Mouse (Mus musculus) heart, embryonic 16.5 days (tissue): ENCODE results near the gene Ifitm10. TPM values are rescaled to one million over a fixed set of nuclear protein-coding genes. Genes with fewer than 3 reads are reported as not detected.
"Not testable (repeated sequence)": the region's sequence is repeated elsewhere in the genome, so short reads cannot be mapped to it uniquely, and the experiment has no call there.

Experiments
- ATAC-seq: fragments of 200-750 bp; cut with Nextera tagmentation; replicated peaks from 2 replicates; pipeline ENCODE4 v1.8.0; 2017; ENCODE audit warnings: moderate number of reproducible peaks; ENCODE audit not compliant: insufficient read depth, low FRiP score; ENCODE audit errors: extremely low read depth
- H3K27ac ChIP-seq: fragments of 300-500 bp; sonication (generic); 2 replicates; pipeline ENCODE4 v1.5.1; 2014; ENCODE audit warnings: mild to moderate bottlenecking, low read length, control low read depth, moderate library complexity
- H3K27me3 ChIP-seq: fragments of 300-500 bp; sonication (generic); 2 replicates; pipeline ENCODE4 v1.6.1; 2014; ENCODE audit warnings: low read length, mixed read lengths; ENCODE audit not compliant: control insufficient read depth, insufficient read depth
- H3K36me3 ChIP-seq: fragments of 300-500 bp; sonication (generic); 2 replicates; pipeline ENCODE4 v1.6.1; 2014; ENCODE audit not compliant: control insufficient read depth, insufficient read depth
- H3K4me1 ChIP-seq: fragments of 300-500 bp; sonication (generic); 2 replicates; pipeline ENCODE4 v1.6.1; 2014; ENCODE audit warnings: low read length, mixed read lengths; ENCODE audit not compliant: control insufficient read depth, insufficient read depth
- H3K4me2 ChIP-seq: fragments of 300-500 bp; sonication (generic); 2 replicates; pipeline ENCODE4 v1.6.1; 2014; ENCODE audit warnings: low read depth, mild to moderate bottlenecking, control low read depth, low read length
- H3K4me3 ChIP-seq: fragments of 300-500 bp; sonication (generic); 2 replicates; pipeline ENCODE4 v1.5.1; 2014; ENCODE audit warnings: mild to moderate bottlenecking, control low read depth, low read length
- H3K9ac ChIP-seq: fragments of 300-500 bp; sonication (generic); 2 replicates; pipeline ENCODE4 v1.6.1; 2014; ENCODE audit warnings: low read length, control low read depth
- H3K9me3 ChIP-seq: fragments of 300-500 bp; sonication (generic); replicated peaks from 2 replicates; pipeline ENCODE4 v1.6.1; 2016; ENCODE audit warnings: low read length; ENCODE audit not compliant: control insufficient read depth
- WGBS: fragments of 180-500 bp; shearing (Covaris S2); extraction: QIAGEN DNeasy Blood & Tissue Kit; methylation state at CpG from one replicate; pipeline ENCODE4 v1.1.7; 2014; 5-methylcytosine and 5-hydroxymethylcytosine counted together
- polyA plus RNA-seq: library from polyadenylated mRNA; unstranded; fragments of >200 nt; fragmentation: Nextera tagmentation; extraction: Ambion mirVana; gene quantifications from 2 replicates; pipeline ENCODE4 v1.2.1, GENCODE M21; 2015

The Ifitm10 gene
- polyA plus RNA-seq, 1 experiment from 2014 or later = 4.9 TPM

DNA sequence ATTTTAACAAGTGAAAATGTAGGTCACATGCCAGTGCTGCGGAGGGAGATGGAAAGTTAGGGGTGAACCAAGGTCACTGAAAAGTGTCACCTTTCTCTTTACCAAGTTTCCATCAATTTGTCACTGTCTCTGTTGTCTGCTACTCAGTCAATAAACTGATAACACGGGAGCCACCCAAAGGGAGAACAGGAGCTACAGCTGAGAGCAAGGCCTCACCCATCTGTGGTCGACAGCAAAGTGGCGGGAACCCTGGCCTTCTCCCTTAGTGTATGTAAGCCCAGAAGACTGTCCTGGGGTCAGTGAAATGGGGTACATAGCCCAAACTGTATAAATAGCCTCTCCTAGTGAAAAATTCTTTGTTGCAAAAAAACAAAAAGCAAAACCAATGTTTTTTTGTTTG, 26.0 kb downstream of the Ifitm10 start:
- WGBS = 61% methylated on average over 4 of the region's 4 CpGs
- no peak overlapping the region for H3K9ac ChIP-seq
- no peak overlapping the region for H3K27ac ChIP-seq
- ATAC-seq = no peak
- no peaks in the 10 kb centered on the region for H3K9me3 ChIP-seq
- H3K4me1 ChIP-seq = no peaks in the 10 kb centered on the region
- H3K4me2 ChIP-seq = no peak overlapping the region
- H3K27me3 ChIP-seq = no peaks in the 10 kb centered on the region
- H3K4me3 ChIP-seq = no peak overlapping the region
- H3K36me3 ChIP-seq = no peaks in the 10 kb centered on the region

DNA sequence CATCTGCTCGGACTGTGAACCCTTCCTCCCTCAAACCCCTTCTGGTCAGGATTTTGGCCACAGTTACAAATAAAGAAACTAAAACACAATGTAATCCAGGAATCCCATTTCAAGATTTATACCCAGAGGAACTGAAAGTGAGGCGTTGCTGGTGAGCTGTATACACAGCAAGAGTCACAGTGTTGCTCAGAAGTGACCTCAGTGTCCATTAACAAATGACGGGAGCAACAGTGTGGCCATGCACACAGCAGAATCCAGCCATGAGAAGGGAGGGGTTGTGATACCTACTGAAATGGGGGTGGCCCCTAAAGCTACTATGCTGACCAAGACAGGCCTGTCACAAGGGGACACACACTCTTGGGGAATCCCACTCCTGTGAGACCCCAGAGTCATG, 31.3 kb downstream of the Ifitm10 start:
- Histone ChIP-seq H3K4me1 (peaks cover 18% of the 10 kb centered on the region), H3K4me2 (no peak overlapping the region), H3K4me3 (no peak overlapping the region), H3K9ac (peak overlapping the region; percentile 25; the same call in 1 of the 2 replicates), H3K9me3 (no peaks in the 10 kb centered on the region), H3K27ac (peak overlapping the region; percentile 18; the same call in 1 of the 2 replicates), H3K27me3 (no peaks in the 10 kb centered on the region), H3K36me3 (no peaks in the 10 kb centered on the region)
- 64% methylated on average over 3 of the region's 3 CpGs for WGBS
- ATAC-seq = no peak; the same call in 1 of the 2 replicates

- H3K27ac ChIP-seq = no peak overlapping the region
- H3K9me3 ChIP-seq = no peaks in the 10 kb centered on the region
- no peak overlapping the region; the same call in 1 of the 2 replicates for H3K9ac ChIP-seq
- H3K27me3 ChIP-seq = no peaks in the 10 kb centered on the region
- no peak overlapping the region for H3K4me3 ChIP-seq
- peaks cover 18% of the 10 kb centered on the region for H3K4me1 ChIP-seq
- H3K36me3 ChIP-seq = no peaks in the 10 kb centered on the region
- H3K4me2 ChIP-seq = no peak overlapping the region
- WGBS = 62% methylated on average over 10 of the region's 10 CpGs
- ATAC-seq = peak; percentile 38; the same call in 1 of the 2 replicates
Measured at GRCm38 (mm10) chr7:142341564-142342246, 31.8 kb downstream of the Ifitm10 start.

DNA sequence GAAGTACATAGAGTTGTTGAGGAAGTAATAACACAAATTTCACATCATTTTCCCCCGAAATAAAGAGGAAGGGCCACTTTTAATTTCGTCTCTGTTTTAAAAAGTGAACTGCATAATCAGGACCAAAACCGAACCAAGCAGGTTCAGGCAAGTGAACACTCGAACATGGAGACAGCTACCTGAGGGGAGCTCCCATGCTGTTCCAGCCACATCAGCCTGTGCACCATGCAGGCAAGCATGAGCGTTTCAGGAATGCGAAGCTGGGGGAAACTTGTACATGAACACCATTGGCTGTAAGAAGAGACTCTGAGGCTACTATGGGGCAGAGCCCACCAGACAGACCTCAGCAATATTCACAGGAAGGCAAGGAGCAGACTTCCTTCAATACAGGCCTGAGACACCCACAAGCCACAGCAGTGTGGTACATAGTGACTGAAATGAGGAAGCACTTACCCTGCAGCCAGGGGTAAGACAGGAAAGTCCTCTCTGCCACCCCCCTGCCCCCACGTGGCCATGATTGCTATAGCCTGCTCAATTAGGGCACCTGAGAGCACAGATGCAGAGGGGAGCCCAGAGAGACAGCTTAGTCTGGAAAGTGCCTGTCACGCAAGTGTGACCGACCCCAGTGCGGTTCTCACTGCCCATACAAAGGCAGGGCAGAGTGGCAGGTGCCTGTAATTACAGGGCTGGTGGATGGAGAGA, 33.1 kb downstream of the Ifitm10 start:
- no peak overlapping the region for H3K9ac ChIP-seq
- no peaks in the 10 kb centered on the region for H3K9me3 ChIP-seq
- H3K36me3 ChIP-seq = no peaks in the 10 kb centered on the region
- peaks cover 18% of the 10 kb centered on the region for H3K4me1 ChIP-seq
- H3K4me3 ChIP-seq = no peak overlapping the region
- 51% methylated on average over 10 of the region's 10 CpGs for WGBS
- no peak overlapping the region for H3K4me2 ChIP-seq
- no peak for ATAC-seq
- H3K27ac ChIP-seq = peak overlapping the region; percentile 25; the same call in 1 of the 2 replicates
- no peaks in the 10 kb centered on the region for H3K27me3 ChIP-seq

DNA sequence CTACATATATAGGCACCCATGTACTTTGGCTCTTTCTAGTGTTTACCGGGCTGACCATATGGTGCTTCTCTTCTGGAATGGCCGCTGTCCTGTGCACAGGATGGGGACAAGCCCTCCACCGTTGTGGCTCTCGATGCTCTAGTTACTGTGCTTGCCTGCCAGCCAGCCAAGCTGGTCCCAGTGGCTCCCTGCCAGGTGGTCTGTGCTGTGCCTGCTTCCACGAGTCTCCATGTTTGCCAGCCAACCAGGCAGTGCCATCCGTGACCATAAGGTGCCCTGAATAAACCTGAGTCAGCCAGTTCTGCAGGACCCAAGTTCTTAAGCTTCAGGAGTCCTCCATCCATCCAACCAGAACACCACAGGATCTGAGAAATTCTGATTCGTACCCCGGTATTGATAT, 38.4 kb downstream of the Ifitm10 start:
- H3K4me2 ChIP-seq = no peak overlapping the region
- peaks cover 17% of the 10 kb centered on the region for H3K4me1 ChIP-seq
- H3K27me3 ChIP-seq = no peaks in the 10 kb centered on the region
- H3K9ac ChIP-seq = no peak overlapping the region
- ATAC-seq = no peak
- 83% methylated on average over 8 of the region's 8 CpGs for WGBS
- no peaks in the 10 kb centered on the region for H3K9me3 ChIP-seq
- H3K36me3 ChIP-seq = no peaks in the 10 kb centered on the region
- H3K4me3 ChIP-seq = no peak overlapping the region
- no peak overlapping the region for H3K27ac ChIP-seq

- H3K4me1 ChIP-seq = peaks cover 26% of the 10 kb centered on the region
- H3K36me3 ChIP-seq = no peaks in the 10 kb centered on the region
- no peak overlapping the region for H3K27ac ChIP-seq
- H3K9me3 ChIP-seq = no peaks in the 10 kb centered on the region
- no peak overlapping the region for H3K4me3 ChIP-seq
- WGBS = 0% methylated on average over 3 of the region's 3 CpGs
- no peak; the same call in 1 of the 2 replicates for ATAC-seq
- H3K9ac ChIP-seq = no peak overlapping the region
- no peak overlapping the region for H3K4me2 ChIP-seq
- H3K27me3 ChIP-seq = no peaks in the 10 kb centered on the region
Measured at GRCm38 (mm10) chr7:142334246-142334645, 39.3 kb downstream of the Ifitm10 start.

GRCm38 (mm10) chr7:142332741-142333140, 40.8 kb downstream of the Ifitm10 start:
- H3K4me1 ChIP-seq = peaks cover 23% of the 10 kb centered on the region
- H3K27me3 ChIP-seq, H3K4me3 ChIP-seq, H3K9me3 ChIP-seq, ATAC-seq, H3K27ac ChIP-seq, H3K9ac ChIP-seq, H3K4me2 ChIP-seq, H3K36me3 ChIP-seq: not testable (repeated sequence)
- WGBS = 70% methylated on average over 2 of the region's 9 CpGs

- no peaks in the 10 kb centered on the region for H3K9me3 ChIP-seq
- peak overlapping the region; percentile 86 for H3K27ac ChIP-seq
- no peak overlapping the region for H3K4me3 ChIP-seq
- H3K27me3 ChIP-seq = no peaks in the 10 kb centered on the region
- H3K4me1 ChIP-seq = peaks cover 30% of the 10 kb centered on the region
- H3K4me2 ChIP-seq = no peak overlapping the region
- 58% methylated on average over 4 of the region's 4 CpGs for WGBS
- no peaks in the 10 kb centered on the region for H3K36me3 ChIP-seq
- ATAC-seq = no peak
- H3K9ac ChIP-seq = no peak overlapping the region
Measured at GRCm38 (mm10) chr7:142331281-142331680, 42.3 kb downstream of the Ifitm10 start.

- H3K36me3 ChIP-seq = no peaks in the 10 kb centered on the region
- H3K9me3 ChIP-seq = no peaks in the 10 kb centered on the region
- no peaks in the 10 kb centered on the region for H3K27me3 ChIP-seq
- no peak overlapping the region for H3K4me2 ChIP-seq
- 10% methylated on average over 9 of the region's 9 CpGs for WGBS
- peaks cover 30% of the 10 kb centered on the region for H3K4me1 ChIP-seq
- peak overlapping the region; percentile 86 for H3K27ac ChIP-seq
- H3K4me3 ChIP-seq = no peak overlapping the region
- ATAC-seq = peak; percentile 90
- H3K9ac ChIP-seq = 0 out of 2 replicates have a peak overlapping the region, but pooled peaks have one; percentile 36
Measured at GRCm38 (mm10) chr7:142330271-142330724, 43.3 kb downstream of the Ifitm10 start.
